Mouse (Mus musculus) hematopoietic stem cell, adult 5-6 weeks (primary cell): ENCODE results near the gene Gm44805. TPM values are rescaled to one million over a fixed set of nuclear protein-coding genes. Genes with fewer than 3 reads are reported as not detected.

Source experiments
- ATAC-seq, 2 experiments: fragments of 125-278 bp in 1 of 2; replicated peaks in 1 of 2; 2 replicates each; pipeline ENCODE4 v1.8.0; 2016 to 2017; ENCODE audit warnings: inconsistent platforms in 2 of 2, mild to moderate bottlenecking in 2 of 2, moderate number of reproducible peaks in 2 of 2, low read depth in 1 of 2, moderate TSS enrichment in 1 of 2; ENCODE audit not compliant: low FRiP score in 2 of 2, poor library complexity in 2 of 2, severe bottlenecking in 2 of 2, insufficient read depth in 1 of 2, low TSS enrichment in 1 of 2
- total RNA-seq: library from RNA; stranded (forward); fragments of 172-1452, 232-1000 nt; gene quantifications from 2 replicates; pipeline ENCODE4 v1.2.3, GENCODE M21; 2017

Gm44805 gene
- not detected in 2 replicates for total RNA-seq

GRCm38 (mm10) chr7:19681202-19681694, at the start of gene Gm44805, which contains the start of gene Apoc4:
Gene Gm44805 (minus strand): TSS chr7:19681423.
Gene Apoc4 (minus strand): TSS chr7:19681479.
- ATAC-seq: no peak

GRCm38 (mm10) chr7:19726541-19726940, 45.3 kb upstream of the Gm44805 start:
- ATAC-seq: no peak

DNA sequence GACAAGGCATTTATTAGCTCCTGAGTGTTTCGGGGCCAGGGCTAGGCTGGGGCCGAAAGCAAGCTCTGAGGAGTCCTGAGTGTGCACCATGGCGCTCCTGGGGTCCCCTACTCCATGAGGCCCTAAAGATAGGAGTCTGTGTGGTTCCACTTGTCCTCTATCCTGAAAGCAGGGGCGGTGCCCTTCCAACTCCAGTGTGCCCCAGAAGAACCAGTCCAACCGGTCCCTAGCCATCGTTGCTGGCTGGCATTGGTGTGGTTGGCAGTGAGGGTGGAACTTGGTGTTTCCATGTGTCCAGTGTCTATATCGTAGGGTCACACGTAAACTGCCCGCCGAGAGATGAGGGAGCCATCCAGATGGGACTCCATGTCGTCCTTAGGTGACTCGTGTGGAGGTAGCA, 42.9 kb upstream of the Gm44805 start:
- no peak for ATAC-seq

DNA sequence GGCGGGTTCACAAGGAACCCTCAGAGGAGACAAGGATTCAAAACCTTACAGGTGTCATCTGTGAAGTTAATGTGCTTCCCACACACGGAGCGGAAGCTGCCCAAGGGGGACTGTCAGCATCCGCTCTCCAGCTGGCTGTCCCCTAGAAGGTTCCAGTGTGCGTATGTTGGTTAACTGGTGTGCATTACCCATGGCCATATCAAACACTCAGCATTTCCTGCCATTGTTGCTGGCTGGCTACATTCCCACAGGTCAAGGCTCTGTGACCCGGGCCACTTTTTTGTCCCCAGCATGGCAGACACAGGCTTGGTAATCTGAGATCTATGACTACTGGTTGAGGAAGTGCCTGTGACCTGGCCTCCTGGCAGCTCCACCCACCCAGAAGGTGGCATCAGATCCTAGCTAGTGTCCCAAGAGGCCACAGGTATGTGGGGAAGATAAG, 41.6 kb upstream of the Gm44805 start:
- no peak for ATAC-seq

GRCm38 (mm10) chr7:19719200-19719599, 38.0 kb upstream of the Gm44805 start:
- ATAC-seq: no peak

- no peak for ATAC-seq
These were observed 37.2 kb upstream of the Gm44805 start for GRCm38 (mm10) chr7:19718297-19718952.

DNA sequence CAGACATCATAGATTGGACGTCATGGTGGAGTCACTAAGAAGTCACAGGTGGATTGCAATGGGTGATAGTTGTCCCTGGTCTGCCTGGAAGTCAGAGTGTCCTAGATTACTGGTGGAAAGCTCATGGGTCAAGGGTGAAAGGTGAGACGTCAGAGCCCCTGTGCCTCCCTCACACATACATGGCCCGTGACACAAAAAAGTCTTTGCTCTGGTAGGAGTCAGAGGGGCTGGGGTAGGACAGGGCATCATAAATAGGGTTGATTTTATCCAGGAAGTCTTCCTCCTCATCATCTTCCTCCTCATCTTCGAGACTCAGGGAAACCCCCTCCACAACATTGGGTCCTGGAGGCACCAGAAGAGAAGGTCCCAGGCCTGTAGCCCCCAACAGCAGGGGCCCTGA, 36.1 kb upstream of the Gm44805 start:
- ATAC-seq: no peak

DNA sequence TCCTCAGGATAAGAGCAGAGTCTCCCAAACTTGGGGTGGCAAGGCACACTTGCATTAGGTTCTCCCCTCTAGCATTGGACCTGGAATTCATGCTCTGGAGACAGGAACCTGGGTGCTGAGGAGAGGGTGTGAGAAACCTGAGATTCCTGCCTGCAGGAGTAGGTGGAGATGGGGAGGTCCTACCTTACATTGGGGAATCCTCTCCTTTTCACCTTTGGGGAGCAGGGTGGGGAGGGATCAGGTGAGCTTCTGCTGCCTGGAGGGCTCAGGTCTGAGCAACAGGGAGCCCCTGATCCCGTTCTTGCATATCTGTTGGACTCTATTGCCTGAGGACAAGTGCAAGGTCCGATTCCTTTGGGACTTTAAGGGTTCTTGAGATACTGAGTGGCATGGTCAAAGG, 35.6 kb upstream of the Gm44805 start:
- no peak for ATAC-seq

DNA sequence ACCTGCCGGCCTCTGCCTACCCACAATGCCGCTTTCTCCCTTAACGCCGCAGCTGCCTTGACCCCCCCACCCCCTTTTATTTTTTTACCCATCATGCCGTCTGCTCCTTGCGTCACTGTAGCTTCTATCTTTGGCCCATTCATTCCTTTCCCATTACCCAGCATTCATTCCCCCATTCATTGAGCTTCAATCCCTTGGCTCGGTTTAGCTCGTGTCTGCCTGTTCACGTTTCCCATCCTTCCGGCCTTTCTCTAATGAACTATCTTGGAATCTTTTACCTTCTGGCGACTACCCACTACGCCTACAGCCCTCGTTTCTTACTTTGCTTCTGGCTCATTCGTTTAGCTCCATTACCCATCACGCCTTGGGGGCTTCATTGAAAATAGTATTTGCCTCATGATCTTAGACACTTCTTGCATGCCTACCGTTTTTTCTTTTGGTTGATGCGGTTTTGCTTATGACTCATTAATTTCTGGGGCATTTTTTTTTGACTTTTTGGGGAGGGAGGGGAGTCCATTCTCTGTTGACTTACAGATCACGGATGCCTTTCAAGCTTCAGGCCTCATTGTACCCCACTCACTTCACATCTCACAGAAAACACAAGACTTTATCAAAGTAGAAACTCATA, 34.9 kb upstream of the Gm44805 start:
- ATAC-seq: no peak

DNA sequence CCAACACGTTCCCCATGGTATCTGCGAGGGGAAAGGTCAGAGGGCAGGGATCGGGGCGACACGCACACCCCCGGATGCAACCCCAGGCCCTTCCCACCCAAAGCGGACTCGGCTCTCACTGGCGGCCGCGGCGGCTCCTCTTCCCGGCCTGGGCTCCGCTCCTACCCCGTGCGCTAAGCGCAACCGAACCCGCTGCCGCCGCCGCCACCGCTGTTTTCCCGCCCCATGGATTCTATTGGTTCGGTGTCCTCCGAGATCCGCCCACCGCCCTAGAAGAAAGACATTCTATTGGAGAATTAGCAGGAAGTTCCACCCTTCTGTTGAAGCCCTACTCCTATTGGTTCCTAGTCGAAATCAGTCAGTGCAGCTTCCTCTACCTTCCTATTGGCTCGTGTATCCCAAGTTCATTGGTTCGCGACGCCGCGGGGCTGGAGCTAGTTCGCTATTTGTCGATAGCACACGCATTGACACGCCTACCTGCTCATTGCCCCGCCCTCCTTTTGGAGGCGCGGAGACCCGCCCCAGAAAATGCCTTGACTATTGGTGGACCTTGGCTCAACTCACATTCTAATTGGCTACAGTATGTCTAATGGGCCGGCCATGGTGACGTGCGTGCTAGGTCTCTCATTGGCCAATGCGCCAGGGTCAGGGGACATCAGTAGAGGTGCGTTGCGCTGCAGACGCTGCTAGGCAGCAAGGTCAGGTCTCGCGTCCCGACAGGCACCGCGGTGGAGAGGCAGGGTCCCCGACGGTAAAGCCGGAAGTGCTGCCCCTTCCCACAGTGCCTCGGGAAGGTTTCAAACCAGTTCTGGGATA, 34.2 kb upstream of the Gm44805 start, which contains the start of gene Tomm40:
Tomm40 (minus strand) TSS at position 200 of the 816 bp plus-strand sequence.
- peak; percentile 92 to 95 for ATAC-seq

DNA sequence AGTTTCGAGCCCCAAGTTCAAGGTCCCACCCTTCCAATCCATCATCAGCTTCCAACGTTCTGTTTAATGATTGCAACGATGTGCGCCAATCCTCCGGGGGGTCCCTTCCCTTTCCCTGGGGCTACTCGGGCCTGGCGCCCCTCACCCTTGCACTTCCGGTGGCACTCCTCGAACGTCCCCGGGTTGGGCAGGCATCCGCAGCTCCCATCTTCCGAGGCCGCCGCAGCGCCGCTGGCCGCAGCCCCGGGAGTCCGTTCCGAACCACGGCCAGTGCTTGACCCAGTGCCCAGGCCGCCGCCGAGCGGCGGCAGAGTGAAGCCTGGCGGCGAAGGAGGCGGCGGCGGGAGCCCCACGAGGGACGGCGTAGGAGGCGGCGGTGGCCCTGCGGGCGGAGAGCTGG, 33.6 kb upstream of the Gm44805 start:
- no peak for ATAC-seq

GRCm38 (mm10) chr7:19713598-19713997, 32.4 kb upstream of the Gm44805 start:
- no peak for ATAC-seq

DNA sequence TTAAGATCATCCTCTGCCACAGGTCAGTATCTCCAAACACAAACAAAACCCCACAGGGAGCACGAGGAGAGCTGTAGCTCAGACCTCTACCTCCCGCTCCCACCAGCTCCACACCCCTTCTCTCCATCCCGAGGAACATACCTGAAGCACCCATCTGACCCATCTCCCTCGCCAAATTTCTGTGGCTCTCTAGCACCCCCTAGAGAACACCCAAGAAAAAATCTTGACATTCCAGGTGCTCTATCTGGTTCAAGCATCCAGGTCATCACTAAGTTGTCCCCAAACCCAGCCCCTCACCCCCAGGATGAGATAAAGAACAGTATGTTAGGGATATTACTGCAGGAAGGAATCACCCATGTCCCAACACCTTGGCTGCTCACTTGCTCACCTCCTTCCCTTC, 32.0 kb upstream of the Gm44805 start:
- no peak for ATAC-seq

- no peak for ATAC-seq
These were observed 31.2 kb upstream of the Gm44805 start for GRCm38 (mm10) chr7:19712414-19712813.

GRCm38 (mm10) chr7:19710650-19711049, 29.4 kb upstream of the Gm44805 start:
- ATAC-seq: no peak

DNA sequence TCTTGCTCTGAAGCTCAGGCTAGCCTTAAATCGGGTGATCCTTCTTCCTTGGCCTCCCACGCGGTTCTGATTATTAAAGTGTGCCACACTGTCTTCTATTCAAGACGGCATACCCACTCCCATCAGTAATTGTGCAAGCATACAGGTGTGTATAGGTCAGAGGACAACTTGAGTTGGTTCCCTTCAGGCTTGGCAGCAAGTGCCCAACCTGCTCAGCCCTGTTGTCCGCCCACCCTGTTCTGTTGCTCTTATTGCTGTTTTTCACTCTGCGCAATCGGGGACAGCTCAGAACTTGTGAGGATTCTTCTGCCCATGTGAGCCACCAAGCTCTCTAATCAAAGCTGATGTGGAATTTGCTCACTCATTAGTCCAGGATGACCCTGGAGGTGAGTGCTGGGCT, 24.0 kb upstream of the Gm44805 start:
- ATAC-seq: no peak

DNA sequence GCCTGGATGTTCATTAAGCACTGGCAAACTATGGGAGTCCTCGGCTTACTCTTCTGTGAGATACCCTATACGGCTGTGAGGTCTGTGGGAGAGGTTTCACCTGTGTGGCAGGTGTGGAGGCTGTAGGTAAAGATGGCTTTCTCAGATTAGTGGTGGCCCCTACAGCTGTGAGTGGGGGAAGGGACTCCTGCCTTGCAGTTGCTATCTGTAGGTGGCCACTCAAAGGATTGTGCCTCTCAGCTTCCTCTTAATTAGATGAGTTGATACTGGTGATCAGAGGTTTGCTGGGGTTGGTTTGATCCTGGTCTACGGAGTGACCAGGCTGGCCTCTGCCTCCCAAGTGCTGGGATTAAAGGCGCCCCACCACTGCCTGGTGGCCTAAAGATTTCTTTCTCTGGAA, 23.3 kb upstream of the Gm44805 start:
- ATAC-seq: no peak
